Mouse (Mus musculus) midbrain, embryonic 12.5 days (tissue): ENCODE data around the gene Snx4. TPM values are rescaled to one million over a fixed set of nuclear protein-coding genes. Genes with fewer than 3 reads are reported as not detected.
A peak's percentile ranks its signal among the peaks of the same experiment; 100 is the strongest.
"Not testable (repeated sequence)": the region's sequence is repeated elsewhere in the genome, so short reads cannot be mapped to it uniquely, and the experiment has no call there.

Source experiments
- ATAC-seq: fragments of 200-750 bp; cut with Nextera tagmentation; 2 replicates; pipeline ENCODE4 v1.8.0; 2017; ENCODE audit warnings: low read depth, moderate TSS enrichment, moderate library complexity; ENCODE audit not compliant: low FRiP score
- H3K27ac ChIP-seq: fragments of 300-500 bp; sonication (generic); replicated peaks from 2 replicates; pipeline ENCODE4 v1.5.1; 2016; ENCODE audit warnings: mild to moderate bottlenecking
- H3K27me3 ChIP-seq: fragments of 300-500 bp; sonication (generic); 2 replicates; pipeline ENCODE4 v1.6.1; 2016; ENCODE audit warnings: mild to moderate bottlenecking
- H3K36me3 ChIP-seq: fragments of 300-500 bp; sonication (generic); 2 replicates; pipeline ENCODE4 v1.6.1; 2016
- H3K4me1 ChIP-seq: fragments of 300-500 bp; sonication (generic); 2 replicates; pipeline ENCODE4 v1.6.1; 2016
- H3K4me2 ChIP-seq: fragments of 300-500 bp; sonication (generic); replicated peaks from 2 replicates; pipeline ENCODE4 v1.6.1; 2016; ENCODE audit warnings: mild to moderate bottlenecking, moderate library complexity
- H3K4me3 ChIP-seq: fragments of 300-500 bp; sonication (generic); 2 replicates; pipeline ENCODE4 v1.5.1; 2016; ENCODE audit warnings: mild to moderate bottlenecking
- H3K9ac ChIP-seq: fragments of 300-500 bp; sonication (generic); replicated peaks from 2 replicates; pipeline ENCODE4 v1.6.1; 2016; ENCODE audit warnings: mild to moderate bottlenecking, moderate library complexity
- H3K9me3 ChIP-seq: fragments of 300-500 bp; sonication (generic); 2 replicates; pipeline ENCODE4 v1.6.1; 2016; ENCODE audit warnings: mild to moderate bottlenecking
- WGBS: fragments of 180-500 bp; shearing (Covaris S2); methylation state at CpG from one replicate; pipeline ENCODE4 v1.1.7; 2016; 5-methylcytosine and 5-hydroxymethylcytosine counted together
- polyA plus RNA-seq: library from polyadenylated mRNA; unstranded; fragments of >200 nt; fragmentation: Nextera tagmentation; extraction: Ambion mirVana; gene quantifications from 2 replicates; pipeline ENCODE4 v1.2.1, GENCODE M21; 2016

Snx4 gene
- polyA plus RNA-seq, result 76.2 and 80.2 TPM in 2 replicates

DNA sequence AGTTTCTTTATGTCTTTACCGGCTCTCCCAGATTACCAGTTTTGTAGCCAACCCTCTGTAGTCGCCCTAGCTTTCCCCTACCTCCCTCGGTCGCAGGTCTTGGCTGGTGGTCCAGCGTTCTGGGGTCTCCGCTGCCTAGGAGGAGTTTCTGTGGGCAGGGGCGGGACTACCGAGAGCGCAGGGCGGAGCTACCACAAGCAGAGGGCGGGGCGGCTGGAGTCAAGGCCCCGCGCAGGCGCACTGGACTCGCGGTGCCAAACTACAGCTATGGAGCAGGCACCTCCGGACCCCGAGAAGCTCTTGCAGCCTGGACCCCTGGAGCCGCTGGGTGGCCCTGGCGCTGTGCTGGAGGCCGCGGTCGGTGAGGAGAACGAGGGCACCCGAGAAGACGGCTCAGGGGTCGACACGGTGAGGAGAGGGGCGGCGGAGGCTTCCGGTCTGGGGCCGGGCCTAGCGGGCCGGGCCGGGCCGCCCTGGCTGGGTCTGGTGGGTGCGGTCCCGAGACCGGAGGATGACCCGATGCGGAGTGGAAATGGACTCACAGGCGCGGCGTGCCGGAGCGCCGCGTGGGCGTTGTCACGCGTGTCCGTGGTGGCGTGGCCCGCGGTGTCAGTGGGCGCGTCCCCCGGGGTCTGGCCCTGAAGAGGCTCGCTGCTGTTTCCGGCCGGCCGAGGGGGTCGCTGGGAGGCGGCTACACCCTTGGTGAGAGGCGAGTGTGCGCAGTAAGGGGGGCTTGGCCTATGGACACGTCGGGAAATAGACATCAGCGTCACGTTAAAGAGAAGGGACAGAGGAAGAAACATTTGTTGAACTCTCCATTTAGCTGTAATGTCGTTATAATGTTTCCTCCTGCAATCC lies at the start of gene Snx4:
TSS of gene Snx4 (plus strand) at position 249 of the 858 bp plus-strand sequence.
- peak; percentile 92 for ATAC-seq
- H3K27ac ChIP-seq, result peak within 1 kb of the TSS; percentile 79
- H3K4me1 ChIP-seq, result 0 out of 2 replicates have a peak, but pooled peaks cover 2% of the 10 kb centered on the region
- no peaks in the 10 kb centered on the region for H3K9me3 ChIP-seq
- H3K4me2 ChIP-seq, result peak within 1 kb of the TSS; percentile 69
- H3K27me3 ChIP-seq, result no peaks in the 10 kb centered on the region
- no peaks in the 10 kb centered on the region for H3K36me3 ChIP-seq
- H3K9ac ChIP-seq, result peak within 1 kb of the TSS; percentile 92
- H3K4me3 ChIP-seq, result peak within 1 kb of the TSS; percentile 96
- under 1% methylated on average over 71 of the region's 72 CpGs for WGBS

DNA sequence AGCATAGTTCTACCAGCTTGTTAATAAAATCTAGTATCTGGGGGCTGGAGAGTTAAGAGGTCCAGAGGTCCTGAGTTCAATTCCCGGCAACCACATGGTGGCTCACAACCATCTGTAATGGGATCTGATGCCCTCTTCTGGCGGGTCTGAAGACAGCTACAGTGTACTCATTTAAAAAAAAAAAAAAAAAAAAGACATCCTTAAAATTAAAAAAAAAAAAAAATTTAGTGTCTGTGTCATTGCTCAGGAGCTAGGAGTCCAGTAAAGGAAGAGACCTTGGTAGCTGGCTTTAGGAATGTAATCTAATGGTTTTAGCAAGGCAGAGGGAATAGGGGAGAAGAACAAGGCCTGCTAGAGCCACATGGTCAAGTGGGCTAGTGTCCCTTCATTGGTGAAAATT lies 40.4 kb upstream of the Snx4 start:
- H3K27me3 ChIP-seq, result no peaks in the 10 kb centered on the region
- WGBS, result 91% methylated on average over 2 of the region's 2 CpGs
- H3K4me2 ChIP-seq, result no peak overlapping the region
- ATAC-seq, result no peak
- peaks cover 64% of the 10 kb centered on the region for H3K36me3 ChIP-seq
- H3K4me3 ChIP-seq, result no peak overlapping the region
- 0 out of 2 replicates have a peak, but pooled peaks cover 2% of the 10 kb centered on the region for H3K4me1 ChIP-seq
- H3K27ac ChIP-seq, result no peak overlapping the region
- no peaks in the 10 kb centered on the region for H3K9me3 ChIP-seq
- H3K9ac ChIP-seq, result no peak overlapping the region

DNA sequence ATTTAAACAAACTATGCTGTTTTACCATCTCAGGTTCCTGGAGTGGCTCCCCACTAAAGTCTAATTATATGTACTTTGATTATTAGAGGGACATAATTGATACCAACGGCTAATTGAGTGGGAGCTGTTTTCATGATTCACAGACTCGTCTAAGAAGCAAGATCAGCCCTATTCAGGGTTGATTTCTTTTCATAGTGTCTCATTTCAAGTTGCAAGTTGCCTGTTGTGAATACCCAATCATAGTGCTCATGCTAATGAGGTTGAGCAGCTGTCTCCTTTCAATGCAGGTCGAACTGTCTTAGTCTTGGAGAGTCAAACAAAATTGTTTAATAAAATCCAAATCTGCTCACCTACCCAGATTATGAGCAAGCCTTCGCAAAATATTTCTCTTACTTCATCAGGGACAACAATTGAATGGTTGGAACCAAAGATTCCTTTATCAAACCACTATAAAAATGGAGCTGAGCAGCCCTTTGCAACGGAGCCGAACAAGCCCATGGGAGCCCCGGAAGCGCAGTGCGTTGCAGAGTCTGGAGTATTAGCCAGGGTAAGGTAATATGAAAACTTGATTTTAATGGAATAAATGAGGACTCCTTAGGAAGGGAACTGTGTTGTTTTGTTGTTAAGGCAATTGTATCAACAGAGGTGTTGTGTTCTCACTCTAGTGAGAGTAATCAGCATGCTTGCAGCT lies 34.8 kb upstream of the Snx4 start:
- H3K27ac ChIP-seq, result peak overlapping the region; percentile 49; the same call in 1 of the 2 replicates
- no peak overlapping the region for H3K4me3 ChIP-seq
- peaks cover 13% of the 10 kb centered on the region for H3K4me1 ChIP-seq
- peaks cover 34% of the 10 kb centered on the region for H3K36me3 ChIP-seq
- no peak overlapping the region for H3K9ac ChIP-seq
- H3K4me2 ChIP-seq, result peak overlapping the region; percentile 17
- ATAC-seq, result no peak
- no peaks in the 10 kb centered on the region for H3K27me3 ChIP-seq
- WGBS, result 65% methylated on average over 9 of the region's 9 CpGs
- H3K9me3 ChIP-seq, result no peaks in the 10 kb centered on the region

DNA sequence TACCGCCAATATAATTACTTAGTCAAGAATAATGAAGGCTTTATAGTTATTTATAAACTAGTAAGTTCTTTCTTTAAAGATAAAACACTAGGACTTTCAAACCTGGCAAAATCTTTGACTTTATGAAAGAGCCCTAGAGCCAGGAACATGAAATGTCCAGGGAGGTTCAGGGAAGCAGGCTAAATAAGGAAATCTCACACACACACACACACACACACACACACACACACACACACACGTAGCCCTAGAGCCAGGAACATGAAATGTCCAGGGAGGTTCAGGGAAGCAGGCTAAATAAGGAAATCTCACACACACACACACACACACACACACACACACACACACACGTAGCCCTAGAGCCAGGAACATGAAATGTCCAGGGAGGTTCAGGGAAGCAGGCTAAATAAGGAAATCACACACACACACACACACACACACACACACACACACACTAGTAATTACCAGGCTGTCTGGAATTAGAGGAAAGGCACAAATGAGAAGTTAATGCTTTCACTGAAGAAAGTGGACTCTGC lies 33.6 kb upstream of the Snx4 start:
- H3K9ac ChIP-seq, H3K4me2 ChIP-seq, H3K27me3 ChIP-seq, H3K27ac ChIP-seq, H3K4me3 ChIP-seq, ATAC-seq, H3K9me3 ChIP-seq: not testable (repeated sequence)
- peaks cover 30% of the 10 kb centered on the region for H3K36me3 ChIP-seq
- H3K4me1 ChIP-seq, result peaks cover 13% of the 10 kb centered on the region
- 86% methylated on average over 3 of the region's 3 CpGs for WGBS

DNA sequence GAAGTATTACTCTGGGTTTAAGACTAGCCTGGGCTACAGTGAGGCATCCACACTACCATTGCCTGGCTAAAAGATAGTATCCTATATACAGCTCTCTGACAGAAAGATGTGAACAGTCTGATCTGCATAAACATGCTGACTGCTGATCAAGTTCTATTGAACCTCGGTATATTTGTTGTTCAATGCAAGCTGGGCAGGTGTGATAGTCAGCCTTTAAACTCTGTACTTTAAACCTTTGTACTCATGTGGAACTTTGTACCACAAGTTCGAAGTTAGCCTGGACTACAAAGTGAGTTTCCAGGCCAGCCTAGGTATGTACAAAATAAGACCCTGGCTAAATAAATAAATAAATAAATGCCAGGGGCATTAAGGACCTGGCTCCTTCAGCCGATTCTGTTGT lies 28.8 kb upstream of the Snx4 start:
- Histone ChIP-seq H3K4me3 (no peak overlapping the region), H3K36me3 (peaks cover 34% of the 10 kb centered on the region), H3K9me3 (no peaks in the 10 kb centered on the region), H3K27me3 (no peaks in the 10 kb centered on the region), H3K4me1 (no peaks in the 10 kb centered on the region), H3K9ac (no peak overlapping the region), H3K27ac (no peak overlapping the region), H3K4me2 (no peak overlapping the region)
- no peak for ATAC-seq
- 93% methylated on average over 3 of the region's 3 CpGs for WGBS

DNA sequence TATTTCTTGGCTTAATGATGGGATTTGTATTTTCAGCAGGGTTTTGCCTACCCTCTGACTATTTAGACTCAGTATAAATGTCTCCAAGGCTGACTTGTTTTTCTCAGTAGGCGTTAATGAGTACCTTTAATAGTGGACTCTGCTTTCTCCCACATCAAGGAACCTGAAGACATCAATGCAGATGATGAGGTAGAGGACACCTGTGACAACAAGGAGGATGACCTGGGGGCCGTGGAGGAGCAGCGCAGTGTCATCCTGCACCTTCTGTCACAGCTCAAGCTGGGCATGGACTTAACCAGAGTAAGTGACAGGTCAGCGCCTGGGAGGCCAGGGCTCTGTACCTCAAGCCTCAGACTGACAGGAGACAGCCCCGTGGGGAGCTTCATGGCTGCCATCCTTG lies 26.9 kb upstream of the Snx4 start:
- H3K9ac ChIP-seq, result no peak overlapping the region
- H3K9me3 ChIP-seq, result no peaks in the 10 kb centered on the region
- no peak overlapping the region for H3K4me3 ChIP-seq
- 96% methylated on average over 5 of the region's 5 CpGs for WGBS
- H3K36me3 ChIP-seq, result peaks cover 53% of the 10 kb centered on the region
- no peaks in the 10 kb centered on the region for H3K27me3 ChIP-seq
- no peak overlapping the region for H3K27ac ChIP-seq
- H3K4me1 ChIP-seq, result no peaks in the 10 kb centered on the region
- ATAC-seq, result no peak
- no peak overlapping the region for H3K4me2 ChIP-seq

DNA sequence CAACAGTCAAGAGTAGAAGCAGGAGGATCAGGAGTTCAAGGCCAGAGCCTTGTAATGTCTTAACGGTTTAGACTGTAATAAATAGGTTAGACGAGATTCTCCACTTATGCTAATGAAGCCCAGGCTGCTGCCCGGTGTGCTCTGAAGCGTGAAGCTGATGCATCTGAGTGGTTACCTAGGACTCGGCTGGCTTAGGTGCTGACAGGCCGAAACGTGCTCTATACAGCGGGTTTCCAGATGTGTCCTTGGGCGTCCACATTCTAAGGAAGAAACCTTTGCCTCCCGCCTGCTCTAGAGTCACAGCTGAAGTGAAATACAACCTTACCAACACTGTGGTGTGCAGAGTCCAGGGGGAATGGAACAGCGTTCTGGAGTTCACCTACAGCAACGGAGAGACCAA lies 17.1 kb upstream of the Snx4 start:
- Histone ChIP-seq H3K9me3 (no peaks in the 10 kb centered on the region), H3K27ac (no peak overlapping the region), H3K9ac (no peak overlapping the region), H3K36me3 (peaks cover 60% of the 10 kb centered on the region), H3K4me3 (no peak overlapping the region), H3K4me2 (no peak overlapping the region), H3K27me3 (no peaks in the 10 kb centered on the region), H3K4me1 (no peaks in the 10 kb centered on the region)
- ATAC-seq, result no peak
- 80% methylated on average over 12 of the region's 12 CpGs for WGBS

DNA sequence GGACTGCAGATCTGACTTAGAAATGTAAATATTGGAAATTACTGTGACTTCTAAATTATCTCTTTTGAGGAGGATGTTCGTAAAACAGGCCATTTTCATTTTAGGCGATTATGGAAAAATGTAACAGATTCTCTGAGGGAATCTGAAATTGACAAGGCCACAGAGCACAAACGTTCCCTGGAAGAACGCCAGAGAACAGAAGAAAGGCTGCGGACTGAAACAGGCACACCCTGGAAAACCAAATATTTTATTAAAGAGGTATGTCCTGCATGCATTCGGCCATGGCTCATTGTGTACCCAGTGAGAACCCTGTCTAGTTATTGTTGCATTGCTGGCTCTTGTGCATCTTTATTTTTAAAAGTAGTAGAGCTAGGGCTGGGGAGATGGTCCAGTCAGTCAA lies 15.1 kb upstream of the Snx4 start:
- no peak overlapping the region for H3K4me3 ChIP-seq
- peaks cover 65% of the 10 kb centered on the region for H3K36me3 ChIP-seq
- no peaks in the 10 kb centered on the region for H3K4me1 ChIP-seq
- H3K27ac ChIP-seq, result no peak overlapping the region
- no peaks in the 10 kb centered on the region for H3K9me3 ChIP-seq
- no peak overlapping the region for H3K4me2 ChIP-seq
- WGBS, result 91% methylated on average over 6 of the region's 6 CpGs
- no peak for ATAC-seq
- no peaks in the 10 kb centered on the region for H3K27me3 ChIP-seq
- no peak overlapping the region for H3K9ac ChIP-seq

DNA sequence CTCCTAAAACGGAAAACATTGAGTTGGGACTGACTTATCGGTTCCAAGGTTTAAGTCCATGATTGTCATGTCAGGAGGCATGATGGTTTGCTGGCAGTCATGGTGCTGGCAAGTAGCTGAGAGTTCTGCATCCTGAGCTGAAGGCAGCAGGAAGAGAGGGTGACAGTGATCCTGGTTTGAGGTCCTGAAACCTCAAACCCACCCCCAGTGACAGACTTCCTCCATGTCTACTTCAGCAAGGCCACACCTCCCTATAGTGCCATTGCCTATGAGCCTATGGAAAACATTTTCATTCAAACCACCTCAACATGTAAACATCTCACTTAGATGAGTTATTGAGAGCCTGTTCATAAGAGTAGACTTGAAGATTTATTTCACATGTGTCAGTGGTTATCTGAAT lies 11.9 kb upstream of the Snx4 start:
- ATAC-seq, result no peak
- Histone ChIP-seq H3K9ac (no peak overlapping the region), H3K27me3 (no peaks in the 10 kb centered on the region), H3K27ac (no peak overlapping the region), H3K4me2 (no peak overlapping the region), H3K4me3 (no peak overlapping the region), H3K36me3 (peaks cover 84% of the 10 kb centered on the region), H3K9me3 (no peaks in the 10 kb centered on the region), H3K4me1 (no peaks in the 10 kb centered on the region)
- 92% methylated on average over 2 of the region's 2 CpGs for WGBS

DNA sequence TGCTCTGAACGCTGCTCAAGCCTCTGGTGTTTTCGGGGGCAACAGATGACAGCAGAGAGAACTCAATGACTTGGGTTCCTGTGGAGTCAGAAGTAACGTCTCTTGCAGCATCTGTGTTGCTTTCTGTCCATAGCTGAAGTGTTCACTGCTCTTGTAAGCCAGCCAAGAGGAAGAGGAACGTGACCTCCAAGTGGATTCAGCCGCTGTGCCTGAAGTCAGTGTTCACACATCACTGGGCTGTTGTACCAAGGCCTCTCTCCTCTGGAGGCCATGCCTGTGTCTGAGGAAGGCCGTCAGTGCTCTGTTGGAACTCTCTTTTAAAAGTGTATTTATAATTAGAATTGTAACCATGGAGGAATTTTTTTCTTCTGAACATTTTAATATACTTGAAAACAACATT lies 9.2 kb upstream of the Snx4 start:
- Histone ChIP-seq H3K4me3 (no peak overlapping the region), H3K9me3 (no peaks in the 10 kb centered on the region), H3K27ac (no peak overlapping the region), H3K27me3 (no peaks in the 10 kb centered on the region), H3K9ac (no peak overlapping the region), H3K36me3 (peaks cover 69% of the 10 kb centered on the region), H3K4me2 (no peak overlapping the region), H3K4me1 (no peaks in the 10 kb centered on the region)
- 90% methylated on average over 6 of the region's 6 CpGs for WGBS
- ATAC-seq, result no peak

DNA sequence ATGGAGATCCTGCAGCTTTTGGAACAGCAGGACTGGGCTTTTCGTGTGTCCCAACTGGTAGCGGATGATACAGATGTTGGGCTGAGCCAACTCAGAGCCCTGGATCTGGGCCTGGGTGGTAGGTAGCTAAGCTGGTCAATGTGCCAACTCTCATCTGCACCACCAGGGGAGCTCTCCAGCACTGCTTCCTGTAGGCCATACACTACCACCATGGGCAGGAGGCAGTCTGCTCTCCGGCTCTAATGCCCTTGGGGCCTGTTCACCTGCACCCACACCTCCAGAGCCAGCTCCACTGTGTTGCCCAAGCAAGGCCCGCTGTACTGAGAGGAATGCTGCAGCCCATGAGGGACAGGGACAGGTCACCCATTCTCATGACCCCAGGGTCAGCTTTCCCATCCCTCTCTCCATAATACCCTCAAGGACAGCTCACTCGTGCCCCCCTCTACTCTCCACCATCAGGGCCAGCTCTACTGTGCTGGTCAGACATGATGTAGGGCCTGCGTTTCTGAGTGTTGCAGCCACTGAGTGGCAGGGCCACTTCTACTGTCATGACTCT lies 7.0 kb upstream of the Snx4 start:
- H3K27me3 ChIP-seq, result no peaks in the 10 kb centered on the region
- no peak overlapping the region for H3K4me2 ChIP-seq
- no peak overlapping the region for H3K9ac ChIP-seq
- H3K36me3 ChIP-seq, result peaks cover 52% of the 10 kb centered on the region
- no peaks in the 10 kb centered on the region for H3K4me1 ChIP-seq
- no peaks in the 10 kb centered on the region for H3K9me3 ChIP-seq
- WGBS, result 94% methylated on average over 6 of the region's 6 CpGs
- H3K4me3 ChIP-seq, result no peak overlapping the region
- no peak overlapping the region for H3K27ac ChIP-seq
- no peak for ATAC-seq

DNA sequence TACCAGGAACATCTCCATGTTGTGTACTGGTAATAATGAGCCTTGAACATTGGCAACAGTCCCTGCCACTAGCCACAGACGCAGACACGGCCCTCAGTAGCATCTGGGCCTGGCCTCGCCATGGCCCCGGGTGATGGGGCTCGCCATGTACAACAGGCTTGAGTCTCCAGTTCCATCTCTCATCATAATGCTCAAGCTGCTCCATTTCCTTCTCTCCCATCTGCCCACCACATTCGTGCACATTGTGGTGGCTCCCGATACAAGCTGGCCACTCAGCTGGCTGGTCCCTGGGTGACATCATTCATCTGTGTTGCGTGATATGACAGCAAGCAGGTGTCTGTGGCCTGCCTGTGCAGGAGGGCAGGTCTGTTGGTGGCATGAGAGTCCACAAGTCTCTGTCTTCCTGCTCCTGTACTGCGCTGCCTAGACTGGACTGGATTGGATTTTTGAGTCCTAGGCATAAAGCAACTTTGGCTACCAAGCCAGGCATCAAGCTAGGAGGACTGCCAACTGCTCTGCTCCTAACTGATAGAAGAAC lies 6.2 kb upstream of the Snx4 start:
- H3K9ac ChIP-seq, result no peak overlapping the region
- no peak overlapping the region for H3K27ac ChIP-seq
- no peaks in the 10 kb centered on the region for H3K4me1 ChIP-seq
- H3K4me2 ChIP-seq, result no peak overlapping the region
- H3K4me3 ChIP-seq, result no peak overlapping the region
- ATAC-seq, result no peak
- peaks cover 45% of the 10 kb centered on the region for H3K36me3 ChIP-seq
- WGBS, result 96% methylated on average over 9 of the region's 9 CpGs
- no peaks in the 10 kb centered on the region for H3K27me3 ChIP-seq
- no peaks in the 10 kb centered on the region for H3K9me3 ChIP-seq
